In the genomic region with DNA sequence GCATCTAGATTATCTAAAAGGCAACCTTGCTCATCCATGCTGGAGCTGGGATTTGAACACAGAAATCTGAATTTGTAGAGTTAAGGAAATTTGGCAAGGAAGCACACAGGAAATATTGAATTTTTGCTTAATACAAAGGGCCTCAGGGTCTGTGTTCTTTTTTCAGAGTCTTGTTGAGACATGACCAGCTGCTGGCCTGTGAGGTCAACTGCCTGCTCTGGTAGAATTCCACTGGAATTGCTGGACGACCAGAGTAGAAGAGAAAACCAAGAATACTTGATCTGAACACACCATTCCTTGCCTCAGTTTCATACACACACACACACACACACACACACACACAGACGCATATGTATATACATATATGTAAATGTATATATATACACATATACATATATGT, we compare ENCODE assay signal across 17 mouse cellular contexts.
DNase-seq lines count a peak whose midpoint lies in the region; ATAC-seq lines count a peak whose summit lies in the region.
"Had no signal": no experiment of that assay in that cellular context is flagged by ENCODE, and none has a peak within 500 bp of the region (broad histone marks: within the 10 kb centered on the region; RNA-seq: fewer than 3 reads in every experiment).

No protein-coding gene starts in this region.

- 79% methylated on average over 2 of the region's 2 CpGs for WGBS in kidney, embryonic 14.5 days

- no peak overlapping the region for H3K4me3 ChIP-seq in kidney, embryonic 14.5 days (ENCODE audit: low read length)
- H3K4me3 ChIP-seq: embryonic facial prominence, embryonic 10.5 days; forebrain, embryonic 13.5 days; heart, embryonic 13.5 days; hindbrain, embryonic 12.5 days had no signal

- H3K9ac ChIP-seq in kidney, embryonic 14.5 days (ENCODE audit: low read depth, low read length) = no peak overlapping the region
- H3K9ac ChIP-seq: forebrain, embryonic 13.5 days; forebrain, postnatal 0 days; heart, embryonic 13.5 days; hindbrain, embryonic 12.5 days had no signal

- ATAC-seq in kidney, embryonic 14.5 days (ENCODE audit: low FRiP score, low TSS enrichment) = no peak
- ATAC-seq: forebrain, embryonic 13.5 days; forebrain, postnatal 0 days had no signal

- DNase-seq in kidney, adult 9 months = peak; percentile 33
- peak; percentile 28 for DNase-seq in lung, postnatal 25 days (ENCODE audit: low spot score)
- no peak for DNase-seq in lung, postnatal 4 days
- DNase-seq in kidney, postnatal 25 days = peak; percentile 43 to 59
- DNase-seq in adrenal gland, postnatal 10 days = no peak
- DNase-seq: adrenal gland, adult 2 months; adrenal gland, postnatal 36 days; cerebellum, adult 2 months; cerebellum, postnatal 10 days; forebrain, postnatal 0 days; gastrocnemius, postnatal 14 days; heart, postnatal 4 days had no signal

- H3K4me1 ChIP-seq in kidney, embryonic 14.5 days (ENCODE audit: control insufficient read depth, insufficient read depth, low read length) = peaks cover 2% of the 10 kb centered on the region; the same call in 1 of the 2 replicates
- H3K4me1 ChIP-seq: embryonic facial prominence, embryonic 10.5 days; forebrain, embryonic 13.5 days; hindbrain, embryonic 12.5 days had no signal

- H3K36me3 ChIP-seq in kidney, embryonic 14.5 days (ENCODE audit: control insufficient read depth, insufficient read depth, low read length) = no peaks in the 10 kb centered on the region
- H3K36me3 ChIP-seq: embryonic facial prominence, embryonic 10.5 days; heart, embryonic 13.5 days; hindbrain, embryonic 12.5 days had no signal

- no peaks in the 10 kb centered on the region for H3K27me3 ChIP-seq in kidney, embryonic 14.5 days (ENCODE audit: control insufficient read depth, insufficient read depth, low read length)
- H3K27me3 ChIP-seq: forebrain, embryonic 13.5 days; heart, embryonic 13.5 days; hindbrain, embryonic 12.5 days had no signal

- no peak overlapping the region for H3K4me2 ChIP-seq in kidney, embryonic 14.5 days (replicated peaks; ENCODE audit: low read depth, low read length)
- H3K4me2 ChIP-seq: forebrain, embryonic 13.5 days; heart, embryonic 13.5 days; hindbrain, embryonic 12.5 days had no signal

- no peaks in the 10 kb centered on the region for H3K9me3 ChIP-seq in kidney, embryonic 14.5 days (ENCODE audit: control insufficient read depth, low read length)
- H3K9me3 ChIP-seq: embryonic facial prominence, embryonic 10.5 days; forebrain, embryonic 13.5 days; hindbrain, embryonic 12.5 days had no signal

- no peak overlapping the region for H3K27ac ChIP-seq in kidney, embryonic 14.5 days (ENCODE audit: low read depth, low read length)
- H3K27ac ChIP-seq: embryonic facial prominence, embryonic 10.5 days; forebrain, embryonic 13.5 days; heart, embryonic 13.5 days; hindbrain, embryonic 12.5 days had no signal

Comparison
In these comparisons a context has a peak if more than half of its experiments do, and no peak if none do; other contexts are left out.
1. DNase-seq: peak in kidney, adult 9 months (single experiment), lung, postnatal 25 days (single experiment) and kidney, postnatal 25 days (2 of 2); none in lung, postnatal 4 days (0 of 2) and adrenal gland, postnatal 10 days (single experiment).